Mouse (Mus musculus): Measurements from ENCODE around the gene Tmco2. TPM values are rescaled to one million over a fixed set of nuclear protein-coding genes. Genes with fewer than 3 reads are reported as not detected.
"Not testable (repeated sequence)": the region's sequence is repeated elsewhere in the genome, so short reads cannot be mapped to it uniquely, and the experiment has no call there.

The Tmco2 gene
- polyA plus RNA-seq (2016; fragmentation: Nextera tagmentation; extraction: Ambion mirVana), result not detected in 2 replicates

DNA sequence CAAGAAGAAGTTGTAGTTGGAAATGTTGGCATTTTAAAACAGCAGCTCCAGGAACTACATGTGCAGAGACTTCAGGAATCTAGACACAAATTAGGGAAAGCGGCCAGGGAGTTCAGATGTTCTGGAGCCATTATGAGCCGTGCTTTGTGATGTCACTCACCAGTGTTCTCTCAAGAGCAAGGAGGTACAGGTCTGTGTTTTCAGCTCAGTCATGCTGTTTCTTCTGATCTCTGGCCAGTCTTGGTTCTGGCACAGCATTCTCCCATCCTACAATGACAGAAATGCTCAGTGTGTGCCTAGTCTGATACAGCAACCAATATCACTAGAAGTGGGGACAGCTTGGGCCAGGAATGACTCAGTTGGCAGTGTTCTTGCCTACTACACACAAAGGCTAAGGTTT lies at the start of gene Tmco2:
Gene Tmco2 (minus strand): TSS at position 101 of the 400 bp plus-strand sequence.
- Histone ChIP-seq H3K9me3 (no peaks in the 10 kb centered on the region), H3K4me1 (no peaks in the 10 kb centered on the region), H3K36me3 (no peaks in the 10 kb centered on the region), H3K4me3 (no peak within 1 kb of the TSS), H3K27ac (no peak within 1 kb of the TSS), H3K27me3 (ENCODE audit: insufficient read depth, poor library complexity, severe bottlenecking) (no peaks in the 10 kb centered on the region)
- WGBS, result 80% methylated on average over 2 of the region's 2 CpGs
- DNase-seq (ENCODE audit: low spot score), result no peak

DNA sequence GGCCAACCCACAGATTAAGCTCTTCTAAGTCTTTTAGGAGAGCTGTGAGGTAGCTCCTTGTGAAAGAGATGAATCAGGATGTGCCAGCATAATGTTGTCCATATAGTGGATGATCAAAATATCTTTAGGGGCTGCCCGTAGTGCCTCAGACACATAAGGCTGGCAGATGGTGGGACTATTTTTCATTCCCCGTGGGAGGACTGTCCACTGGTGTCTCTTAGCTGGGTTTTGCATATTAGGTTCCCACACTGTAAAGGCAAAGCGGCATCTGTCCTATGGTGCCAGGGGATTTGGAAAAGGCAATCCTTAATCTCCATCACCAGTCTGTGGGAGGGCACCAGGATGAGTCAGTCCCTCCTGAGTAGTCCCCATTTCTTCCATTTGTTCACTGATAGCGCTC lies 5.7 kb downstream of the Tmco2 start:
- no peak for DNase-seq (ENCODE audit: low spot score)
- H3K4me1 ChIP-seq, result no peaks in the 10 kb centered on the region
- H3K4me3 ChIP-seq, result no peak overlapping the region
- no peaks in the 10 kb centered on the region for H3K27me3 ChIP-seq (ENCODE audit: insufficient read depth, poor library complexity, severe bottlenecking)
- H3K36me3 ChIP-seq, result no peaks in the 10 kb centered on the region
- H3K9me3 ChIP-seq, result no peaks in the 10 kb centered on the region
- no peak overlapping the region for H3K27ac ChIP-seq
- 83% methylated on average over 4 of the region's 4 CpGs for WGBS

DNA sequence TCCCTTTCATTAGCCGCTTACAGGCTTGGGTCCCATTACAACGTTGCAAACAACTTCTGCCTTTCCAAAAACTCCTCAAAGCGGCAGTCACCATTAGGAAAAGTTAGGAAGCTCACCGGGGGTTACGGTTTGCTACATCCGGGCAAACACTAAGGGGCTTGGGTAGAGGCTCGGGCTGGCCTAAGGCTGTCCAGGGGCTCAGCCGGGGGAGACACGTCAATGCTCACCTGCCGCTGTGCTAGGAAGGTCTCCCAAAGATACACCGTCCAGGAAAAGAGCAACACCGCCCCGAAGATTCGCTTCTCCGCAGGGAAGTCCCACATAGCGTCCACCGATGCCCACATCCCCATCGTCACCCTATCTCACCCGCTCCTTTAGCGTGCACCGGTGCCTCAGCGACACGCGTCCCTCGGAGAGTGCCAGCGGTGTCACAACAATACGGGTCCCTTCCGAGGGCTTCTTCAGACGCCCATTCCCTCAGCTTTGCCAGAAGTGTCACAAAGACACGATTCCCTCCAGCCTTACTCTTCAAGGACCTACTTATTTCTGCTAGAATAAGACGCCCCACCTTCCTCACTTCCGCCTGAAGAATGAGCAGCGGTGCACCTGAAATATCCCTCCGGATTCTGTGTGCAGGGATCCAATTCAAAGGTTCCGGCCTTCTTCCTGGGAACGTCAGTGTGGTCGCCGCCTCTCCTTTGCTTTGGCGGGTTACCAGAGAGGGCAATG lies 11.2 kb downstream of the Tmco2 start, which contains the start of gene Zmpste24:
Gene Zmpste24 (minus strand): TSS at position 592 of the 729 bp plus-strand sequence.
- Histone ChIP-seq H3K36me3 (peaks cover 27% of the 10 kb centered on the region), H3K4me3 (peak within 1 kb of the TSS; percentile 80), H3K27me3 (ENCODE audit: insufficient read depth, poor library complexity, severe bottlenecking) (no peaks in the 10 kb centered on the region), H3K4me1 (0 out of 2 replicates have a peak, but pooled peaks cover 4% of the 10 kb centered on the region), H3K9me3 (no peaks in the 10 kb centered on the region), H3K27ac (peak within 1 kb of the TSS; percentile 84)
- WGBS, result under 1% methylated on average over 39 of the region's 39 CpGs
- DNase-seq (ENCODE audit: low spot score), result peak; percentile 90

DNA sequence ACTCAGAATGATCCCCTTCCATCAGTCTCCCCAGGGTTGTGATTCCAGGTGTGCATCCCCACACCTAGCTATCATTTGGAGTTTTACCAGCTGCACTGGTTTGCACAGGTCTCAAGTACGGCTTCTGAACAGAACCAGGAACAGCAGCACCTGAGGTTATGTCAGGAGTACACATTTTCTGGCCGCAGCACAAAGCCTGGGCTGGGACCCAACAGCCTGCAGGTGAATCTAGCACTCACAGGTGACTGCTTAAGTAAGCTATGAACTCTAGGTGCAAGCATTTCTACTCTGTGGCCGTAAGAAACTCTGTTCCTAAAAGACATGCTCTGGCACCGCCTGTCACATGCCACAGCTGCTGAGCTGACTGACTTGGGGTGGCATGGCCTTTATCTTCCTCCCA lies 18.8 kb downstream of the Tmco2 start:
- peaks cover 74% of the 10 kb centered on the region for H3K36me3 ChIP-seq
- 88% methylated on average over 4 of the region's 4 CpGs for whole genome bisulfite sequencing
- no peak overlapping the region for H3K4me3 ChIP-seq
- DNase-seq (ENCODE audit: low spot score), result no peak
- no peaks in the 10 kb centered on the region for H3K4me1 ChIP-seq
- no peaks in the 10 kb centered on the region for H3K27me3 ChIP-seq (ENCODE audit: insufficient read depth, poor library complexity, severe bottlenecking)
- no peak overlapping the region for H3K27ac ChIP-seq
- no peaks in the 10 kb centered on the region for H3K9me3 ChIP-seq

DNA sequence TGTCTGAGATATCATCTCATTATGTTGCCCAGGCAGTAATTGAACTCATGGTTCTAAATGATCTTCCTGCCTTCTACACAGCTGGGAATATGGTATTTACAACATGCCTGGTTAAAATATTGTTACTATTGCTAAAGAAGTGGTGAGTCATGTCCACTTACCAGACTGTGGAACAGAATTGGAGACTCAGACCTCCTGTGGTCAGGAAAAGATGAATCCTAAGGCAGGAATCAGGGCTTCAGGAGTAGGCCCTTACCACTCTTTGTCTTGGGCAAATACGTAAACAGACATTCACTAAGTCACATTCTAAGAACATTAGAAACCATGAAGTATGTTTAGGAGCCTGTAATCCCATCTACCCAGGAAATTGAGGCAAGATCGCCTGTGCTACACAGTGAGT lies 20.3 kb downstream of the Tmco2 start:
- DNase-seq (ENCODE audit: low spot score), result no peak
- H3K4me3 ChIP-seq, result no peak overlapping the region
- no peaks in the 10 kb centered on the region for H3K9me3 ChIP-seq
- no peaks in the 10 kb centered on the region for H3K27me3 ChIP-seq (ENCODE audit: insufficient read depth, poor library complexity, severe bottlenecking)
- H3K36me3 ChIP-seq, result peaks cover 69% of the 10 kb centered on the region
- H3K27ac ChIP-seq, result no peak overlapping the region
- H3K4me1 ChIP-seq, result no peaks in the 10 kb centered on the region
- 85% methylated on average over 2 of the region's 2 CpGs for WGBS

DNA sequence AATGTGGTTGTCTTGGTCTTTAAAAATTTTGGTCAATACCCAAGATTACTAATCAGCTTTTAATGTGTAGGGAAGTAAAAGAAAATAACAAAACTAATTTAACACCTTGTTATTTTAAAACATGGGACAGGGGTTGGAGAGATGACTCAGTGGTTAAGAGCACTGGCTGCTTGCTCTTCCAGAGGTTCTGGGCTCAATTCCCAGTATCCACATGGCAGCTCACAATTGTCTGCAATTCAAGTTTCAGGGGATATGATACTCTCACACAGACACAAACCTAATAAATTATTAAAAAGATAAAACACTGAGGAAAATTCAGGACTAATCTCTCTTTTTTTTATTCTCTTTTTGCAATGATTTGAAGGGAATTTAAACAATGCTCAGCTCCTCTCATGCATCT lies 24.5 kb downstream of the Tmco2 start:
- no peak for DNase-seq (ENCODE audit: low spot score)
- Histone ChIP-seq H3K9me3 (no peaks in the 10 kb centered on the region), H3K27me3 (ENCODE audit: insufficient read depth, poor library complexity, severe bottlenecking) (no peaks in the 10 kb centered on the region), H3K4me1 (no peaks in the 10 kb centered on the region), H3K4me3 (no peak overlapping the region), H3K27ac (no peak overlapping the region), H3K36me3 (peaks cover 78% of the 10 kb centered on the region)

DNA sequence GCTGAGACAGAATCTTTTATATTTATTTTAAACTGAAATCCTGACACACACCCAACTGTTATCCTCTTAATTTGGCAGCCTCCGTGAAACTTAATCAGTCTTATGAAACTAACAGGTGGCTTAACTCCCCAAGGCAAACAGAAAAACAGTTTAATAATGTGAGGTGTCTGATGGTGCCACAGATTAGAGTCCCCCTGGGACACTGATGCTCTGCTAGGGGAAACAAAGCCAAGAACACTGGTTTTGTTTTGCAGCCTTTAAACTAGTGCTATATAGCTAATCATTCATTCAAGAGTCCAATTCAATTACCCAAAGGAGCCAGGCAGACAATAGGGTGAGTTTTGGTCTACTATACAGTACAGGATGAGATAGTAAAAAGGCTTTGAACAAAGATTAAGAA lies 28.6 kb downstream of the Tmco2 start:
- no peaks in the 10 kb centered on the region for H3K27me3 ChIP-seq (ENCODE audit: insufficient read depth, poor library complexity, severe bottlenecking)
- H3K4me1 ChIP-seq, result no peaks in the 10 kb centered on the region
- H3K36me3 ChIP-seq, result peaks cover 83% of the 10 kb centered on the region
- no peak overlapping the region for H3K4me3 ChIP-seq
- H3K9me3 ChIP-seq, result no peaks in the 10 kb centered on the region
- DNase-seq (ENCODE audit: low spot score), result no peak
- WGBS, result 87% methylated on average over 1 of the region's 1 CpGs
- H3K27ac ChIP-seq, result no peak overlapping the region

DNA sequence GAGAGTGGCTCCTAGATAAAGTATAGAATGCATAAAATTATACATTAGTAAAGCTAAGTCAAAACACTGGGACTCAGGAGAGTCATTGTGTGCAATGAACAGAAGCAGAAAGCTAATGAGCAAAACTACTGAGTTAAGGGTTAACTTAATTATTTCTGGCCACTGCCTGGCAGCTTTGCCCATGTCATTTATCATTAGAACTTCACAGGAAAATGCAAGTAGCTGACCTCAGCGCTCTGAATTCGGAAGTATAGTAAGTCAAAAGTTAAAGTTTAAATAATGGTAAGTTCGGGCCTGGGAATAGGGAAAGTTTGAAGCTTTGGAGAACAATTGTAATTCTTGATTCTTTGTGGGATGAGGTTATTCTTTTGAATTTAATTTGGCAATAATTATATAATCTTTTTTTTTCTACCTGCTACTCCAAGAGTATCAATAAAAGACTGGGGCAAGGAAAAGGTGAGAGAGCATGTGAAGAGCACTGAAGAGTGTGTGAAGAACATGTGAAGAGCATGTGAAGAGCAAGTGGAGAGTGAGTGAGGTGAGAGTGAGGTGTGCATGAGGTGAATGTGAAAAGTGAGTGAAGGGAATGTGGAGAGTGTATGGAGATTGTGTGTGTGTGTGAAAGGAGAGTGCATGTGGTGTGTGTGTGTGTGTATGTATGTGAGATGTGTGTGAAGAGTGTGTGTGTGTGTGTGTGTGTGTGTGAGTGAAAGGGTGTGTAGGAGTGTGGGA lies 30.9 kb downstream of the Tmco2 start:
- Histone ChIP-seq H3K9me3 (no peaks in the 10 kb centered on the region), H3K27ac (no peak overlapping the region), H3K27me3 (ENCODE audit: insufficient read depth, poor library complexity, severe bottlenecking) (no peaks in the 10 kb centered on the region), H3K4me1 (no peaks in the 10 kb centered on the region), H3K4me3 (no peak overlapping the region), H3K36me3 (peaks cover 81% of the 10 kb centered on the region)
- no peak for DNase-seq (ENCODE audit: low spot score)
- 82% methylated on average over 3 of the region's 3 CpGs for WGBS

DNA sequence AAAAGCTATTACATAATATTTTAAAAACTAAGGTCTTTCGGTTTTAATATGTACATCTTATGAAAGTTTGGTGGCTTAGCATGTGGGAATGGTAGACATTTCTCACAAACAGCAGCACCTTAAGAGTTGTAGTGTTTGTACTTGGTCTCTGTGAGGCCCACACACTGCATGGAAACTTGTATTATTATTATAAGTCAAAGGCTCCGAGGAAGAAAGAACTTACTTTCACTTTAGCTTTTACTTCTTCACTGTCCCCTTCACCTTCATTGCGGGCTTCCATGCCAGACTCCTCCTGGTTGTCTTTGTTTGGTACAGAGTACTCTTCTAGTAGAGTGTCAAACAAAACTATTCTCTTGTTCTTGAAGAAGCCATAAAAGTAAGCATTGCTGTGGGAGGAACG lies 34.8 kb downstream of the Tmco2 start:
- H3K4me1 ChIP-seq, result no peaks in the 10 kb centered on the region
- H3K36me3 ChIP-seq, result peaks cover 68% of the 10 kb centered on the region
- H3K27ac ChIP-seq, result no peak overlapping the region
- WGBS, result 91% methylated on average over 4 of the region's 4 CpGs
- no peaks in the 10 kb centered on the region for H3K9me3 ChIP-seq
- H3K4me3 ChIP-seq, result no peak overlapping the region
- no peak for DNase-seq (ENCODE audit: low spot score)
- H3K27me3 ChIP-seq (ENCODE audit: insufficient read depth, poor library complexity, severe bottlenecking), result no peaks in the 10 kb centered on the region

DNA sequence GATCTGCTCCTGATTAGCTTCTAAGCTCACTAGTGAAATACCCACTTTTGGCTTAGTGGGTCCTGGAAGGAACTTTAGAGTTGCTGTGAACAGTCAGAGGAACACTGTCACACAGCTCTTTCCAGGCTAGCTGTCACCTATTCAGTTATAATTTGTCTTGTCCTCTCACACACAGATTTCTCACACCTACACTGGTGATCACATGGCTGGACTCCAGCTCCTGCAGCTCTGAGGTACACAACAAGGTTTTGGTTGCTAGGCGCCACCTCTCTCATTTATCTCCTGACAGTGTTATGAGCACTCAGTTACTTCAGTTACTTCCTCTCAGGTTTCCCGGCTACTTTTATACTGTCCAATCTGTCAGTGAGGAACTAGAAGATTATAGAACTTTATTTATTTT lies 43.7 kb downstream of the Tmco2 start:
- no peak for DNase-seq (ENCODE audit: low spot score)
- no peak overlapping the region for H3K27ac ChIP-seq
- WGBS, result 64% methylated on average over 2 of the region's 2 CpGs
- H3K9me3 ChIP-seq, result no peaks in the 10 kb centered on the region
- H3K27me3 ChIP-seq (ENCODE audit: insufficient read depth, poor library complexity, severe bottlenecking), result no peaks in the 10 kb centered on the region
- H3K4me1 ChIP-seq, result no peaks in the 10 kb centered on the region
- no peak overlapping the region for H3K4me3 ChIP-seq
- H3K36me3 ChIP-seq, result peaks cover 45% of the 10 kb centered on the region; the same call in 1 of the 2 replicates

DNA sequence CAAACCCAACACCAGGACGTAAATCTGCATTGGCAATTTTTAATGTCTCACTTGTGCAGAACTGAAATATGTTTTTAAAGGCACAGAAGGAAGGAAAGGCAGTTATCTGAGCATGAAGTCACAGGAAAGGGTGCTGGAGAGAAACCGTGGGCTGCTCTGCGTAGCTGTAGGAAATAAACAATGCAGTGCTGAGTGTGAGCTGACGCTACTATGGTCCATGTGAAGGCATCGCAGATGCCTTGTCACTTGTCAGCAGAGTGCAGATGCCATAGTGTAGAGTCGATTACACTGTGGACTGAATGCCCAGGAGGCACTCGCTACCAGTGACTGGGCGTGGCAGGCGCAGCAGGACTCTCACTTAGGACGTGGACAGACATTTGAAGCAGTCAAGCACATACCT lies 49.8 kb downstream of the Tmco2 start:
- peaks cover 17% of the 10 kb centered on the region; the same call in 1 of the 2 replicates for H3K36me3 ChIP-seq
- H3K27ac ChIP-seq; H3K9me3 ChIP-seq; H3K27me3 ChIP-seq (ENCODE audit: insufficient read depth, poor library complexity, severe bottlenecking); DNase-seq (ENCODE audit: low spot score); H3K4me3 ChIP-seq; H3K4me1 ChIP-seq: not testable (repeated sequence)
- WGBS, result 77% methylated on average over 10 of the region's 10 CpGs

DNA sequence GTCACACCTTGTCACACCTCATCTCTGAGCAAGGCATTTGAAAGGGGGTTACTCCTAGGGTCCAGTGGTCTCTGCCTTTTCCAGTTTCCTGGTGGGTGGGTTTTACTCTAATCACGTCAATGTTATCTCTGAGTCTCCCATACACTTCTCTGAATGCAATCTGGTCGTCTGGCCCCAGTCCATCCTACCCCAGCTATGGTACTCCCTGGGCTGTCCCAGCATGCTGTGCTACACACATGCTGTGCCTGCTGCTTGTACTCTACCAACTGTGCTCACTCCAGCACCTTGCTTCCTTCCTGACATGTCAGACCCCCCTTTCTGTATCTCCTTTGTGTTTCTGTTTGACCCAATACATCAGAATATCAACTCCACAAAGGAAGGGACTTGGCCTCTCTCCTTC lies 52.0 kb downstream of the Tmco2 start:
- Histone ChIP-seq H3K4me3 (no peak overlapping the region), H3K9me3 (no peaks in the 10 kb centered on the region), H3K4me1 (peaks cover 11% of the 10 kb centered on the region), H3K27me3 (ENCODE audit: insufficient read depth, poor library complexity, severe bottlenecking) (peaks cover 27% of the 10 kb centered on the region), H3K36me3 (peaks cover 8% of the 10 kb centered on the region; the same call in 1 of the 2 replicates), H3K27ac (no peak overlapping the region)
- DNase-seq (ENCODE audit: low spot score), result no peak
- 24% methylated on average over 2 of the region's 2 CpGs for WGBS

DNA sequence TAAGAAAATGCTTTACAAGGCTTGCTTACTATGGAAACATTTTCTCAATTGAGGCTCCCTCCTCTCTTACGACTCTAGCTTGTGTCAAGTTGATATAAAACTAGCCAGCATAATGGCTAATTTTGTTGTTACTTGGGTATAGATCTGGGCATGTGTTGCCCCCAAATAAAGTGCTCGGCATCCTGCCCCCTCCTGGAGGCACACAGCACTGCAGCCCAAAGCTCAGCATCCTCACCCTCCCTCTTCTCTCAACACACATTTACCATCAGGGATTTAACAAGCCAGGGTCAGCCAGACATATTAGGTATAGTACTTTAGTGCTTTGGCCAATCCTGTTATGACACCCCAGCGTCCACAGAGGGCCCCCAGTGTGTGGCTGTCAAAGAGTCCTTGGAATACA lies 52.7 kb downstream of the Tmco2 start:
- 48% methylated on average over 3 of the region's 3 CpGs for WGBS
- Histone ChIP-seq H3K4me3 (no peak overlapping the region), H3K36me3 (peaks cover 8% of the 10 kb centered on the region; the same call in 1 of the 2 replicates), H3K27ac (no peak overlapping the region), H3K9me3 (no peaks in the 10 kb centered on the region), H3K4me1 (peaks cover 17% of the 10 kb centered on the region), H3K27me3 (ENCODE audit: insufficient read depth, poor library complexity, severe bottlenecking) (peaks cover 34% of the 10 kb centered on the region)
- DNase-seq (ENCODE audit: low spot score), result no peak

Measured in heart, embryonic 10.5 days (tissue).